Mouse (Mus musculus) left cerebral cortex, postnatal 4 days (tissue): ENCODE data around the gene Megf11. TPM values are rescaled to one million over a fixed set of nuclear protein-coding genes. Genes with fewer than 3 reads are reported as not detected.
A peak's percentile ranks its signal among the peaks of the same experiment; 100 is the strongest.

ENCODE experiments used
- DNase-seq: peaks from one replicate; pipeline ENCODE4 v3.0.0-alpha.2; 2022
- intact Hi-C: fragments of 180-260 bp; cut with DNase I; formaldehyde crosslinking; loops from one replicate; pipeline ENCODE4 v1.15.1; 2025
- total RNA-seq, 2 experiments: library from RNA; stranded (reverse); gene quantifications; 2 replicates each; pipeline ENCODE4 v1.2.3; 2021

Megf11 gene
- total RNA-seq, 2 experiments from 2014 or later = 3.3 to 5.2 TPM

DNA sequence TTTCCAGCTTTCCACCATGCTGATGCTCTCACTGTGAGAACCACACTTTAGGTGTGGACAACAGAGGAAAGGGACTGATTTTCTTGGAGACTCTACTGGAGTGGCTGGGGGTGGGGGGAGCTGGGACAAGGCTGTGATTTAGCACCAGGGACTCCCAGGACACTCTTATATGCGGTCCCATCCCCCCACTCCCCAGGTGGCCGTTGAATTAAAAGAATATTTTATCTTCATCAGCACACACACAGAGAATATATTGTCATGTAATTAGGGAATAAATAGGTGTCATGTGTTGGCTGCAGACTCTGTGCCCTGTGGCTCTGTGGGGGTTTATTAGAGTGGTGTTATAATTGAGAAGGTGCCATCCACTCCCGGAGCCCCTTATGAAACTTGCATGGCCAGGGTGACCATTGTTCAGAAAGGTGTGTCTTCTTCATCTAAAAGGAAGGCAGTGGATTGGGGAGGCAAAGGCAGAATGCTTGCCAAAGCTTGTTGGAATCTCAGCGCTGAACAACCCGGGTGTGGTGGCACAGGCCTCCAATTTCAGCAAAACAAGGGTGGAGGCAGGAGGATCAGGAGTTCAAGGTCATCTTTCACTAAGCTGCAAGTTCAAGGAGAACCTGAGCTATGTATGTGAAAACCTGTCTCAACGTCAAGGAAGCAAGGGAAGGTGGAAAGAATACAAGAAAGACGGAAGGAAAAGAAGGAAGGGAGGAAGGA is 4.3 kb downstream of the Megf11 start:
- intact Hi-C loops = no loop called here
- no peak for DNase-seq

GRCm38 (mm10) chr9:64393914-64394596 is 8.6 kb downstream of the Megf11 start:
- intact Hi-C loops = no loop called here
- DNase-seq = peak; percentile 85

- intact Hi-C loops = no loop called here
- no peak for DNase-seq
These were observed 10.0 kb downstream of the Megf11 start for GRCm38 (mm10) chr9:64395238-64395920.

GRCm38 (mm10) chr9:64397108-64397507 is 11.7 kb downstream of the Megf11 start:
- intact Hi-C loops = no loop called here

DNA sequence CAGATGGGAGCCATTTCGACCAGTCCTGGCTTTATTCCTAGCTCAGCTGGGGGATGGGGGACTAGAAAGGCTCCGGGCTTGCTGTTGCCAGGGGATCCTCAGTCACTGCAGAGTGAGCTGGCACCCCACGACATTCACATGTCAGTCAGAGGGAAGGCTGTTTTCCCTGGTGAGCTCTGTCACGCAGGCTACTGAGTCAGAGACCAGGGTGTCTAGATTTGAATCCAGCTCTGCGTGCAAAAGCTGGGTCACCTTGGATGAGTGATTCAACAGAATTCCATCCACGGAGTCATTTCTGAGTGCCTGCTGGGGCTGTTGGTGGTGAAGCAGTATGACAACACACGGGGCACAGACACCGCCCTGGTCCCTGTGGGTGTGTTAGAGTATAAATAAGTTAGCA is 13.7 kb downstream of the Megf11 start:
- no peak for DNase-seq
- intact Hi-C loops = no loop called here

More at GRCm38 (mm10) chr9:64397108-64397507, 11.7 kb downstream of the Megf11 start:
- DNase-seq = peak; percentile 60

DNA sequence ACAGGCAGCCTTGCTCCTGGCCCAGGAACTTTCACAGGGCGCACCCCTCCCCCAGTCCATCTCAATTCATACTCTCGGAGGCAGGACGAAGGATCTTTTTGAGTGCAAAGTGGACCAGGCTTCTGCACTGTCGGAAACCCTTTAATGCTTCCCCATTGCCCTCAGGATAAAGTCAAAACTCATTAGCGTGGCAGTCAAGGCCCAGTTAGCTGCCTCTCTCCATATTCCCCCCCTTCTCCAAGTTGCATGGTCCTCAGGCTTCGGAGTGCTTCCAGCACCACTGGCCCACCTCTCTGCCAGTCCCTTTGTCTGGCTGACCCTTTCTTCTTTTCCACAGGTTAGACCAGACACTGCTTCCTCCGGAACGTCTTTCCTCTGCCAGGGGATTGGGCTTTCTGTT is 16.7 kb downstream of the Megf11 start:
- intact Hi-C loops = no loop called here

GRCm38 (mm10) chr9:64406841-64407240 is 21.4 kb downstream of the Megf11 start:
- intact Hi-C loops = no loop called here
- DNase-seq = no peak

More for the DNA sequence above, 16.7 kb downstream of the Megf11 start:
- no peak for DNase-seq

- intact Hi-C loops = no loop called here
- DNase-seq = no peak
These were observed 22.1 kb downstream of the Megf11 start for GRCm38 (mm10) chr9:64407390-64407970.

DNA sequence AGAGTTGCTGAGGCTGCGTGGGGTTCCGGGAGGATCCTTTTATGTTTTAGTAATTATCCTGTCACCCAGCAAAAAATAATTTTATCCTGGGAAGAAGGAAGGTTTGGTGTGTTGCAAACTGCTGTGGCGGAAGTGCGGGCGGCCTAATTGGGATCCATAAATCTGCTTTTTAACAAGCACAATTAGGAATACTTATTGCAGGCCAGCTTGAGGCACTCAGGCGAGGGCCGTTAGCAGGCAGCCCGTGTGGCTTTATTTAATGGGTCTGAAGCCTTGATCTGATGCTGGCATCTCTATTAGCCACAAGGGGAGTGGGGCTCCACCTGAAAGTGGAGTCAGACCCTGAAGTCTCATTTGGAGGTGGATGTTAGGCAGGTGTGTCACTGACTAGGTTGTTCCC is 23.4 kb downstream of the Megf11 start:
- DNase-seq = no peak
- intact Hi-C loops = no loop called here

DNA sequence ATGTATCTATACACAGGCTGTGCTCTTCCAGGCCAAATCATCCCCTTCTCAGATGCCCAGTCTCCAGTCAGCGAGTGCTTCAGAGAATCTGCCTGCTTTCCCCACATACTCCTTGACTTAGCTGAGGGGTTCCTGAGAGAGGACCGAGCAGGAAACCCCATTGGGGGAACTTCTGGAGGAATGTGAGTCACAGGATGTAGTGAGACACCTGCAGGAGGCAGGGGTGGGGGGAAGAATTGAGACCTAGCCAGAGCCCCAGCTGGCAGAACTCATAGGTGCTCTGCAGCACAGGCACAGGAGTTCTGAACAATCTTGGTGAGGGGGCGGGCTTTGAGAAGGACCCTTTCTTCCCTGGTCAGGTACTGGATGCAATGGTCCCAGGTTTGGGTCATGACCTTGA is 35.0 kb downstream of the Megf11 start:
- DNase-seq = no peak
- intact Hi-C loops = no loop called here

- DNase-seq = peak; percentile 58
- intact Hi-C loops = no loop called here
These were observed 36.7 kb downstream of the Megf11 start for GRCm38 (mm10) chr9:64421986-64422616.

- intact Hi-C loops = no loop called here
- peak; percentile 24 for DNase-seq
These were observed 38.5 kb downstream of the Megf11 start for GRCm38 (mm10) chr9:64423912-64424311.

DNA sequence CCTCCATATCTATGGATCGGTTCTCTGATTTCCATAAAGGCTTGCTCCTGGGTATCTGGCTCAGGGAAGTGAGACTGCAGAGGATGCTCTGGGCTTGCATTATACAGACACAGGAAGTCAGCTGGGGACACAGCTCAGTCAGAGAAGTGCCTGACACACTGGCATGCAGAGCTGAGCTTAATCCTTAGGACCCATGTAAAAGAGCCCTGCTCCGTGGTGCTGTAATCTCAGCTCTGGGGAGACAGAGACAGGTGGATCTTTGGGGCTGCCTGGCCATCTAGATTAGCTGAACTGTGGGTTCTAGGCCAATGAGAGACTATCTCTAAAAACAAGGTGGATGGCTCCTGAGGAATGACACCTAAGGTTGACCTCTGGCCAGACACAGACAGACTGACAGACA is 50.7 kb downstream of the Megf11 start:
- DNase-seq = no peak
- intact Hi-C loops = no loop called here

GRCm38 (mm10) chr9:64440101-64440500 is 54.7 kb downstream of the Megf11 start:
- DNase-seq = no peak
- intact Hi-C loops = no loop called here

DNA sequence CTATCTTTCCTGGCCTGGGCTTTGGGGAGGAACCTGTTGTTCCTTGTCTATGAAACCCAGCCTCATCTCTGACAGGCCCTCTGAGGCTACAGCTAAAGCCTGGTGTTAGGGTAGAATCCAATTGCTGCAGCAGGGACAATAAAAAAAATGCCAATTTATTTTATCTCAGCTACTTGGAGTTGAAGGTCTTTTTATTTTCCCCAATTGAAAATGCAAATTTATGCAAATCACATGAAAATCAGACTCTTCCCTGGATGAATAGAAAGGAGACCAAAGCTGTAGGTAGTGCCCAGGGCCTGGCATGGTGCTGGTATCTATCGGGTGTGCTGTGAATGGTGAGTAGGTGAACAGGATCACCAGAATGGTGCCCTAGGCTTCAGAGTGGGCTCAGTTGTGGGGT is 60.6 kb downstream of the Megf11 start:
- DNase-seq = no peak
- intact Hi-C loops = no loop called here

DNA sequence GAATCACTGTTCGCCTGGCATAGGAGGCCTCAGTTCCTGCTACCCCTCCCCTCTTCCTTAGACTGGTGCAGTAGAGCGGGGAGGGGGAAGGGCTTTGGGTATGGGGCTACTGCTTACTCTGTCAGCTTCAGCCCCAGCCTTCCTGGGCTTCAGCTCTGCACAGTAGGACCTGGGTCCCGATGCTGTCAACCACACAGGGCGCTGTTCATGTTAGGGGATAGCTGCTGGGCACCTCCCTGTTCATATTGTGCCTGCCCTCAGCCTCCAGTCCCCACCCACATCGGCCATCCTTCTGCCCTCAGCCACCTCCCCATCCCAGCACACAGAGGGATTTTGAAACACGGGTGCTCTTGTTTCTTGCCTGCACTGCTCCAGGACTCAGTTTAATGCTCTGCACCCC is 61.6 kb downstream of the Megf11 start:
- intact Hi-C loops = no loop called here
- DNase-seq = no peak

DNA sequence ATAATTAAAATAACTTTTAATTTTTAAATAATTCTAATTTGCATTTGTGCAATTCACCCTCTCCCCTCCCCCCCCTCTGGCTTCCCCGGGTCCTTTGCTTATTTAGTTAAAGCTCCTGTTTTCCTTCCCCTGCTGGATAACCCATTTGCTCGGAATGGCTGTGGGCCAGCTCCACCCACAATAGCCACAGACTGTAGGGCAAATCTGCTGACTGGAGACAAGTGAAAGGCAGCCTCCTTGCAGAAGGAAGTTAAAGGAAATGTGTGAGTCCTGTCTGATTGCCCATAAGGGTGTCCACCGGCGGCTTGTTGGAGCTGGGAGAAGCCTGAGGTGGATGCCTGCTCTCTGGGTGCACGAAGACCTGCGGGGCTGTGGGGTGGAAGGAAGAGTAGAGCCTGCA is 62.1 kb downstream of the Megf11 start:
- DNase-seq = peak; percentile 44
- intact Hi-C loops = no loop called here

GRCm38 (mm10) chr9:64452769-64453168 is 67.3 kb downstream of the Megf11 start:
- intact Hi-C loops = no loop called here
- no peak for DNase-seq

DNA sequence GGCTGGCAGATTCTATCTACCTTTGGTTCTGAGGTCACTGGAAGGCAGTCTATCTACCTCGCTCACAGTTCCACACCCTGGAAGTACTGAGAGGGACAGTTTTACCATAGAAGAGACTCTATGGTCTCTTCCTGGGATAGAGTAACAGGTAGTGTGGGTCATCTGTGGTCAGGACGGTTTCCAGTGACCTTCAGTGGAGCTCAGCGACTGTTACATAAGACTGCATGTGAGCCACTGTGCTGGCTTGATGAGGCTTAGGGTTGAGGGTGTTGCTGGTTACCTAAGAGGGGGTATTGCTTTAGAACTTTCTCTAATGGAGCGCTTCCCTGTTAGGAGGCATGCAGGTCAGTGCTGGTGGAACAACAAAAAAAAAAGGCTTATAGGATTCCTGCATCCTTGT is 68.8 kb downstream of the Megf11 start:
- no peak for DNase-seq
- intact Hi-C loops = no loop called here

DNA sequence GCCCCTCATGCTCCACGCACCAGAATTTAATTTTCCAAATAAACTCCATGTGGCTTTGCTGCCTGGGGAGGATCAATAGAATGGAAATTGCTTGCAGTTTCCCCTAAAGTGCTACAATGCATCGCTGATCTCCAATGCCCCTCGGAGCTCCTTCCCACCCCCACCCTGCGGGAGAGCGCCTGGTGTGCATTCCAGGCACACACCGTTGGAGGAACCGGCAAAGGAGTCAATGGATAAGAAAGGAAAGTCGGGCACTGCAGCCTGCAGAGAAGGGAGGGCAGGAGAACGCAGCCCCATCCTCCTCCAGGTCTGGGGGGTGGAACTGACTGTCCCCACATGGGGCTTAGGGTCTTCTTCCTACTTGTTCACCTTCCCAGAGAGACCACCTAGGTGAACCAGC is 70.5 kb downstream of the Megf11 start:
- no peak for DNase-seq
- intact Hi-C loops = no loop called here

GRCm38 (mm10) chr9:64457596-64457995 is 72.2 kb downstream of the Megf11 start:
- no peak for DNase-seq
- intact Hi-C loops = no loop called here
